Mouse (Mus musculus) embryonic facial prominence, embryonic 10.5 days (tissue): Measurements from ENCODE around the gene Pa2g4. TPM values are rescaled to one million over a fixed set of nuclear protein-coding genes. Genes with fewer than 3 reads are reported as not detected.

Experiments used
- DNase-seq: peaks from one replicate; pipeline ENCODE4 v3.0.0-alpha.2; 2017; ENCODE audit warnings: low spot score
- H3K27ac ChIP-seq: fragments of 300-500 bp; sonication (generic); replicated peaks from 2 replicates; pipeline ENCODE4 v1.5.1; 2016; ENCODE audit warnings: mild to moderate bottlenecking
- H3K27me3 ChIP-seq: fragments of 300-500 bp; sonication (generic); replicated peaks from 2 replicates; pipeline ENCODE4 v1.6.1; 2016; ENCODE audit warnings: low read depth, mild to moderate bottlenecking; ENCODE audit not compliant: poor library complexity, severe bottlenecking
- H3K36me3 ChIP-seq: fragments of 300-500 bp; sonication (generic); replicated peaks from 2 replicates; pipeline ENCODE4 v1.6.1; 2016; ENCODE audit warnings: mild to moderate bottlenecking, moderate library complexity
- H3K4me1 ChIP-seq: fragments of 300-500 bp; sonication (generic); 2 replicates; pipeline ENCODE4 v1.6.1; 2016
- H3K4me3 ChIP-seq: fragments of 300-500 bp; sonication (generic); 2 replicates; pipeline ENCODE4 v1.5.1; 2016; ENCODE audit warnings: mild to moderate bottlenecking, moderate library complexity
- H3K9me3 ChIP-seq: fragments of 300-500 bp; sonication (generic); 2 replicates; pipeline ENCODE4 v1.6.1; 2016; ENCODE audit warnings: mild to moderate bottlenecking
- WGBS: fragments of 180-500 bp; shearing (Covaris S2); methylation state at CpG from one replicate; pipeline ENCODE4 v1.1.7; 2016; 5-methylcytosine and 5-hydroxymethylcytosine counted together
- polyA plus RNA-seq: library from polyadenylated mRNA; unstranded; fragments of >200 nt; fragmentation: Nextera tagmentation; extraction: Ambion mirVana; gene quantifications from 2 replicates; pipeline ENCODE4 v1.2.1, GENCODE M21; 2016

Gene Pa2g4
- polyA plus RNA-seq, 1 experiment from 2014 or later, result 274 TPM

- Histone ChIP-seq H3K4me1 (peaks cover 46% of the 10 kb centered on the region), H3K36me3 (no peaks in the 10 kb centered on the region), H3K9me3 (no peaks in the 10 kb centered on the region), H3K27ac (peak within 1 kb of the TSS; percentile 78), H3K4me3 (peak within 1 kb of the TSS; percentile 71), H3K27me3 (peaks cover 56% of the 10 kb centered on the region)
- DNase-seq, result peak; percentile 75
- under 1% methylated on average over 43 of the region's 43 CpGs for WGBS
These were observed 23.8 kb upstream of the Pa2g4 start, which contains the start of gene Erbb3 for GRCm38 (mm10) chr10:128589464-128590192. Gene Erbb3 (minus strand): TSS chr10:128589652.

GRCm38 (mm10) chr10:128588775-128589463, 23.1 kb upstream of the Pa2g4 start:
- WGBS, result 2% methylated on average over 23 of the region's 23 CpGs
- Histone ChIP-seq H3K9me3 (no peaks in the 10 kb centered on the region), H3K4me1 (peaks cover 53% of the 10 kb centered on the region), H3K4me3 (peak overlapping the region; percentile 71), H3K36me3 (no peaks in the 10 kb centered on the region), H3K27me3 (peaks cover 63% of the 10 kb centered on the region), H3K27ac (peak overlapping the region; percentile 78)
- DNase-seq, result no peak

- Histone ChIP-seq H3K9me3 (no peaks in the 10 kb centered on the region), H3K36me3 (no peaks in the 10 kb centered on the region), H3K4me3 (peak overlapping the region; percentile 71), H3K27me3 (peaks cover 66% of the 10 kb centered on the region), H3K4me1 (peaks cover 60% of the 10 kb centered on the region), H3K27ac (peak overlapping the region; percentile 26)
- 17% methylated on average over 1 of the region's 1 CpGs for WGBS
- DNase-seq, result no peak
These were observed 22.3 kb upstream of the Pa2g4 start for GRCm38 (mm10) chr10:128588136-128588535.

GRCm38 (mm10) chr10:128587697-128588096, 21.9 kb upstream of the Pa2g4 start:
- Histone ChIP-seq H3K4me1 (peaks cover 63% of the 10 kb centered on the region), H3K36me3 (no peaks in the 10 kb centered on the region), H3K9me3 (no peaks in the 10 kb centered on the region), H3K4me3 (peak overlapping the region; percentile 71), H3K27me3 (peaks cover 68% of the 10 kb centered on the region), H3K27ac (peak overlapping the region; percentile 26; the same call in 1 of the 2 replicates)
- 39% methylated on average over 8 of the region's 8 CpGs for WGBS
- peak; percentile 19 for DNase-seq

GRCm38 (mm10) chr10:128587120-128587519, 21.3 kb upstream of the Pa2g4 start:
- WGBS, result 36% methylated on average over 4 of the region's 4 CpGs
- Histone ChIP-seq H3K4me3 (peak overlapping the region; percentile 71; the same call in 1 of the 2 replicates), H3K9me3 (no peaks in the 10 kb centered on the region), H3K27ac (peak overlapping the region; percentile 26; the same call in 1 of the 2 replicates), H3K27me3 (peaks cover 70% of the 10 kb centered on the region), H3K4me1 (peaks cover 63% of the 10 kb centered on the region), H3K36me3 (no peaks in the 10 kb centered on the region)
- no peak for DNase-seq

- H3K36me3 ChIP-seq, result 0 out of 2 replicates have a peak, but pooled peaks cover 2% of the 10 kb centered on the region
- H3K4me1 ChIP-seq, result peaks cover 63% of the 10 kb centered on the region
- H3K27ac ChIP-seq, result peak overlapping the region; percentile 26
- peaks cover 70% of the 10 kb centered on the region for H3K27me3 ChIP-seq
- H3K4me3 ChIP-seq, result peak overlapping the region; percentile 71; the same call in 1 of the 2 replicates
- DNase-seq, result peak; percentile 38
- WGBS, result 6% methylated on average over 1 of the region's 1 CpGs
- H3K9me3 ChIP-seq, result no peaks in the 10 kb centered on the region
These were observed 20.8 kb upstream of the Pa2g4 start for GRCm38 (mm10) chr10:128586546-128586945.

GRCm38 (mm10) chr10:128584386-128584785, 18.6 kb upstream of the Pa2g4 start:
- no peaks in the 10 kb centered on the region for H3K9me3 ChIP-seq
- 15% methylated on average over 4 of the region's 4 CpGs for WGBS
- H3K36me3 ChIP-seq, result peaks cover 4% of the 10 kb centered on the region; the same call in 1 of the 2 replicates
- H3K4me3 ChIP-seq, result peak overlapping the region; percentile 33
- peaks cover 61% of the 10 kb centered on the region for H3K27me3 ChIP-seq
- no peak overlapping the region for H3K27ac ChIP-seq
- peak; percentile 57 for DNase-seq
- H3K4me1 ChIP-seq, result peaks cover 53% of the 10 kb centered on the region

GRCm38 (mm10) chr10:128583644-128584043, 17.9 kb upstream of the Pa2g4 start:
- Histone ChIP-seq H3K36me3 (peaks cover 7% of the 10 kb centered on the region; the same call in 1 of the 2 replicates), H3K27me3 (peaks cover 54% of the 10 kb centered on the region), H3K4me1 (peaks cover 46% of the 10 kb centered on the region), H3K27ac (no peak overlapping the region), H3K4me3 (peak overlapping the region; percentile 33), H3K9me3 (no peaks in the 10 kb centered on the region)
- 35% methylated on average over 7 of the region's 7 CpGs for WGBS
- no peak for DNase-seq

- WGBS, result 89% methylated on average over 4 of the region's 4 CpGs
- DNase-seq, result no peak
- Histone ChIP-seq H3K4me3 (no peak overlapping the region), H3K27ac (no peak overlapping the region), H3K27me3 (peaks cover 15% of the 10 kb centered on the region), H3K4me1 (peaks cover 24% of the 10 kb centered on the region), H3K9me3 (no peaks in the 10 kb centered on the region), H3K36me3 (peaks cover 36% of the 10 kb centered on the region)
These were observed 13.9 kb upstream of the Pa2g4 start for GRCm38 (mm10) chr10:128579731-128580130.

GRCm38 (mm10) chr10:128579298-128579697, 13.5 kb upstream of the Pa2g4 start:
- H3K27me3 ChIP-seq, result peaks cover 11% of the 10 kb centered on the region
- H3K36me3 ChIP-seq, result peaks cover 36% of the 10 kb centered on the region
- H3K27ac ChIP-seq, result no peak overlapping the region
- no peak for DNase-seq
- H3K4me1 ChIP-seq, result peaks cover 20% of the 10 kb centered on the region
- WGBS, result 88% methylated on average over 3 of the region's 3 CpGs
- H3K9me3 ChIP-seq, result no peaks in the 10 kb centered on the region
- no peak overlapping the region for H3K4me3 ChIP-seq

GRCm38 (mm10) chr10:128578330-128578729, 12.5 kb upstream of the Pa2g4 start:
- Histone ChIP-seq H3K4me1 (peaks cover 10% of the 10 kb centered on the region; the same call in 1 of the 2 replicates), H3K36me3 (peaks cover 36% of the 10 kb centered on the region), H3K27me3 (0 out of 2 replicates have a peak, but pooled peaks cover 4% of the 10 kb centered on the region), H3K4me3 (no peak overlapping the region), H3K27ac (no peak overlapping the region), H3K9me3 (no peaks in the 10 kb centered on the region)
- 79% methylated on average over 11 of the region's 11 CpGs for WGBS
- DNase-seq, result no peak

- Histone ChIP-seq H3K4me1 (0 out of 2 replicates have a peak, but pooled peaks cover 6% of the 10 kb centered on the region), H3K9me3 (no peaks in the 10 kb centered on the region), H3K4me3 (no peak overlapping the region), H3K27me3 (no peaks in the 10 kb centered on the region), H3K36me3 (peaks cover 53% of the 10 kb centered on the region), H3K27ac (no peak overlapping the region)
- 92% methylated on average over 2 of the region's 2 CpGs for WGBS
- no peak for DNase-seq
These were observed 9.3 kb upstream of the Pa2g4 start for GRCm38 (mm10) chr10:128575063-128575462.
